Mouse (Mus musculus) liver, postnatal 0 days (tissue): ENCODE measurements at regions not wholly inside any gene's neighbourhood (a gene's known extent, or its start where the extent isn't known, plus 50 kb on each side); places are given as distances from the start of the nearest gene placed in this dataset.

Experiments
- CTCF ChIP-seq: sonication (generic); IDR thresholded peaks from 2 replicates; pipeline ENCODE4 v1.5.1; 2016; ENCODE audit warnings: antibody characterized with exemption, low read depth
- EP300 ChIP-seq: IDR thresholded peaks from 2 replicates; pipeline ENCODE4 v1.6.1; 2016; ENCODE audit warnings: antibody characterized with exemption, low read depth, mild to moderate bottlenecking

- TF ChIP-seq CTCF: no peak
- TF ChIP-seq EP300: no peak
Measured at GRCm38 (mm10) chr15:36666566-36666965, 341.0 kb downstream of the Zfp706 start.
